Mouse (Mus musculus): ENCODE results near the gene Plekhg4.

GRCm38 (mm10) chr8:105331931-105332330, 41.1 kb upstream of the Plekhg4 start:
- no peak for TF ChIP-seq CTCF (conservative IDR thresholded peaks at IDR 0.05; ENCODE audit: low read length)
- TF ChIP-seq POU5F1 (IDR thresholded peaks at IDR 0.05; ENCODE audit: borderline replicate concordance, low read length) = no peak

Data from E14TG2a.4 (cell line).